Mouse (Mus musculus) frontal cortex, postnatal 25 days (tissue): ENCODE measurements around the gene Gnat1.

Experiments
- DNase-seq, 2 experiments: peaks; one replicate each; pipeline ENCODE4 v3.0.0; 2022; ENCODE audit warnings: low spot score in 2 of 2

The Gnat1 gene

GRCm38 (mm10) chr9:107645577-107645976 is 33.9 kb downstream of the Gnat1 start:
- peak; percentile 57 to 65 for DNase-seq

GRCm38 (mm10) chr9:107645153-107645510 is 34.4 kb downstream of the Gnat1 start:
- no peak for DNase-seq

DNA sequence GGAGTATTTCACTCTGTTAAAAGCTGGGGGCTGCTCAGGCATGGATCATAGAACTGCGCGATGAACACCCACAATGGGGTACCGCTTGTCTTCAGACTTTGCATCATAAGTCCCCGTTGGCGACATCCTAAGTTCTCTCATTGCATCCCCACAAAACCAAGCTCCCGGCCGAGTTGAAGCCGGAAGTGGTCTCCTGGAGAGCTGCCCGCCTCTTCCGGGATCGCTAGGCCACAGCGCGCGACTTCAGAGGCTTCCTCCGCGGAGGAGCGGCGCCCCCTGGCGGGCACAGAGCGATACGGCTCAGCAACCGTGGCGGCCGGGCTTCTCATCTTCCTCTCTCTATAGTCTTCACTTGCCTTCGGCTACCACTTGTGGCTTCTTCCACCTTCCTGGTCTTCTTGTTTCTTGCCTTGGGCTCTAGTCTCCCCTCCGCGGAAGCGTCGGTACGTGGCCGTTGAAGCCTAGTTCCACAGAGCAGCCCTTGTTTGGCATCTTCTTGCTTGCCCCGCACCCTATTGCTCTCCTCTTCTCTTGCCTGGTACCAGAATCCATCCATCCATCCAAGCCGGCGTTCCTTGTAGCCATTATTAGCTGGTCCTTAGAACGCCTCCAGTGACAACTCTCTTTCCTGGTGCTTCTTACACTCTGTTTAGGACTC is 34.9 kb downstream of the Gnat1 start:
- DNase-seq = peak; percentile 85 to 88

GRCm38 (mm10) chr9:107643544-107644214 is 35.8 kb downstream of the Gnat1 start:
- DNase-seq = no peak

DNA sequence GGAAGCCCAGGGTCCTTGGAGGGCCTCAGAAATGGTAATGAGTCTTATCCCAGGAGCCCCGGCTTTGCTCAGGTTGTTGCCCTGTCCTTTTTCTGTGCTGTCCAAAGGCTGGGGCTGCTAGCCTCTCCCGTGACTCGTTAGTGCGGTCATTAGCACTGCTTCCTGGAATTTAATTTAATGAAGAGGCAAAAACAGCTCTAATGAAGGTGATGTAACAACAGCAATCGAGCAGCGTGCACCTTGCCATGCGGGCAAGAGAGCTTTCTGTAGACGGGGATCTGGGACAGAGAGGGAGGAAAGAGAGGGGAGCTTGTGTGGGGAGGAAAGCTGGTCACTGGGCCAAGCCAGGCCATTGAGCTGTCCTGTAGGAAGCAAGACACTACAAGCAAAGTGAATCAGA is 37.8 kb downstream of the Gnat1 start:
- DNase-seq = no peak

GRCm38 (mm10) chr9:107640257-107640772 is 39.2 kb downstream of the Gnat1 start:
- DNase-seq = no peak

DNA sequence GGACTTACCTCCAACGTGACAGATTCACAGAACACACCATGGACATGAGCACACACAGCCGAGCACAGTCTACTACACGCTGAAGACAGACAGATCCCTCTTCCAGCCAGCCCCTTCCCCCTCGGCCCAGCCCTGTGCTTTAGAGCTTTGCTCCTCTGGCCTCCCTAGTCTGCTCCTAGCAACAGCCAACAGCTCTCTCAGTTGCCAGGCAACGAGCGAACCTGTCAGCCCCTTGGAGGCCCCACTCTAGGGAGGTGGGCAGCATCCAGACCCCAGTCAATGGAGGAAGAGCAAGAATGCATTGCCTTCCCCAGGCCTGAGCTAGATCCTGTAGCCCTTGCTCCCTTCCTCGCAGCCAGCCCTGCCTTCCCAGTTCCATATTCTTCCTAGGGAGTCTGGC is 42.4 kb downstream of the Gnat1 start:
- DNase-seq = no peak

DNA sequence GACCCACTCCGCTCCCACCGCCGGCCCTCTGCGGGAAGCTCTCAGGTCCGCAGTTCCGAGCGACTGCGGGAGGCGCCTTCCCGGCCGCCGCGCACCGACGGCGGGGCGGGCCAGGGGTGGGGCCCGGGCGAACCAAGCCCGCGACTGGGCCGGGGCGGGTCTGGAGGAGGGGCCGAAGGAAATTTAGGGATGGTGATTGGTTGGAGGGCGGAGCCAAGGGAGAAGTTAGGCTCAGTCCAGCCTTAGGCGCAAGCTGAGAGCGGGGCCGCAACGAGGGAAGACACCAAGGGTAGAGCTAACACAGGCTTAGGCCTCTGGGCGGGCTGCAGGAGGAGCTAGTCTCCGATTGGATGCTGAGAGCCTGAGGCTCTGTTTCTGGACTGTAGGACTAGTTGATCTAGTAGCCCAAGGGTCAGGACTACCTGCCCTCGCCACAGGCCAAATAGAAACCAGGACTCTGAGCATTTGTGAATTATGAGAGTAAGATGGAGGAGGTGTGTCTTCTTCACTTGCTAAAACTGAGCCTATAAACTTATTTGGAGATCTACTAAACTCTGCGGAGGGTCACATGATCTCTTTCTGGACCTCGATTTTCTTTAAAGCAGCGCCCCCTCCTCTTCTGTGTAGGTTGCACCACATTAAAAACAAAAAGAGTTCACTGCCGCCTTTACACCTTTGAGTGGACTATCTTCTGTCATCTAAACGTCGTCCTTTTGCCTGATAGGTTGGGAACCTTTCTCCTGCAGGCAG is 44.1 kb downstream of the Gnat1 start, which contains the start of gene Gnai2:
Gene Gnai2, minus strand, starts transcription at position 89 of the 750 bp plus-strand sequence.
- peak; percentile 72 to 87 for DNase-seq

- no peak for DNase-seq
These were observed 44.9 kb downstream of the Gnat1 start for GRCm38 (mm10) chr9:107634406-107635278.

- DNase-seq = peak in 1 of 2 experiments; percentile 39
These were observed 45.7 kb downstream of the Gnat1 start for GRCm38 (mm10) chr9:107633661-107634405.

DNA sequence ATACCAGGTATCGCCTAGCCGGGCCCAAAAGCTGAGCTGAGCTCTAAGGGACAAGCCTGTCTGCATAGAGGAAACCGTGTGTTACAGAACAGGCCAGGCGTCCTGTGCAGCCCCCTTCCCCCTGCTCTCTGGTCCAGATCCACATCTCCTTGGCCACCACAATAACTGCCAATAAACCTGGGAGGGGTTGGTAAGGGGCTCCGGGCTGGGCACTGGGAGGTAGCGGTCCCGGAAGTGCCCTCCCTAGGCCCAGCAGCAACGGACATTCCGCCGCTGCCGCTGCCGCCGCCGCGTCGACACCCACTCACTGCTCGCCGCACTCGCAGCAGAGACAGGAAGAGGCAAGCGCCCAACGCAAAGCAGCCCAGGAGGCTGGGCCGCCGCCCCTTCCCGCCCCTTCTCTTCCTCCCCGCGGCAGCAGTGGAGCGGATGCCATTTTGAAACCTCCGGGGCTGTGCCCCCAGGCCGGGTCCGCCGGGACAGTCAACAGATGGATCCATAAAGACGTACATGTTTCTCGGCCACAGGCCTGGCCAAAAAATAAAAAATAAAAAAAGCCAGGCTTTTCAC is 46.3 kb downstream of the Gnat1 start:
- peak; percentile 58 to 67 for DNase-seq

- DNase-seq = no peak
These were observed 47.0 kb downstream of the Gnat1 start for GRCm38 (mm10) chr9:107632478-107632877.

GRCm38 (mm10) chr9:107631861-107632260 is 47.7 kb downstream of the Gnat1 start:
- no peak for DNase-seq

DNA sequence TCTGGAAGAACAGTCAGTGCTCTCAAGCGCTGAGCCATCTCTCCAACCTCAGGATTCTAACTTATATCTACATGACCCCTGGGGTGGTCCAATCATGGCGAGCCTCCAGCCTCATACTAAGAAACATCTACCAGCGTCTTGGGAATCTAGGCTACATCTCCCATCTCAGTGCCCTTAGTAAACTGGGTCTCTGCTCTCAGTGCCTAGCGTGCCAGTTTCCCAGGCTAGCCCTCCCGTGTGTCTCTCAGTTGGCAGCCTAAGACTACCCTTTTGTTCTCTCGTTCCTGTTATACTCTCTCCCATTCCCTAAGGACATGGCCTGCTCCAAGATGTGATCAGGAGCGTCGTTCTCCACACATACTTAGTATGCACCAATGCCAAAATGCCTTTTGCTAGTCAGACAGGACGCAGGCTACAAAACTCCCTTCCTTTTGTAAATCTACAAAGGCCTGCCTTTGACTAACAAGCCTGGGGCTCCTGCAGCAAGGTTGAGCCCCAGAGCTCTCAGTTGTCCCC is 48.1 kb downstream of the Gnat1 start:
- no peak for DNase-seq

- no peak for DNase-seq
These were observed 48.9 kb downstream of the Gnat1 start for GRCm38 (mm10) chr9:107630576-107630975.

DNA sequence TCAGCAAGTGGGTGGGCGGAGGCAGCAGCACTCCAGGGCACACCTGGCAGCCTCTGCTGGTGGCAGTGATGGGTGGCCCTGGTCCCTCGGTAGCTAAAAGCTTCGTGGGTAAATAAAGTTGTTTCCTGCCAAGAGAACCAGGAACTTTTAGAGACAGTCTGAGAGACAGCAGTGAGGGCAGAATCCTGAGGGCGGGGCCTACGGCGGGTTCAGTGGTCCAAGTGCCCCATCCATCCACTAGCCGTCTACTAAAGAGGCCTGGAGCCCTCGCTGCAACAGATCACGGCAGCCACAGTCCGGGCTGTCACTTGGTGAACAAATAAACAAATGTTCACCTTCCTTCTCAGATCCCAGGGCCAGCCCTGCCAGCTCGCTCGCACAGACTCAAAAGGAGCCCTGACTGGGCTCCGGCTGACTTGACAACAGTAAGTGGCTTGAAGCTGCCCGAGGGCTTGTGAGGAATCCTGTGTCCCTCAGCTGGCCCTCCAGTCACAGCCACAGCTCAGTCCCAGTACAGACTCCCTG is 49.5 kb downstream of the Gnat1 start:
- no peak for DNase-seq

DNA sequence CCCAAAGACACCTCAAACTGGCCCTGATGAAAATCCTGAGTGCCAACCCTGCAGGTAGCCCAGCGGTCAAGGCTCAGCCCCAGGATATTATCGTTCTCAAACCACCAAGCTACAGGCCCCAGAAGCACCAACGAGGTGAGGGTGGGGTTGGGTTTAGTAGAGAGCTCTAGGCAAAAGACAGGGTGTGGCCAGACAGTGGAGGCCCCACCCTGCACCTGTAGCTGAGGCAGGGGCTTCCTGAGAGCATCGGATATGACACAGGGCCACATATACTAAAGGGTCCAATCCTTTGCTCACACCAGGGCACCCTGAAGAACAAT is 50.1 kb downstream of the Gnat1 start:
- DNase-seq = no peak

GRCm38 (mm10) chr9:107628721-107629410 is 50.6 kb downstream of the Gnat1 start:
- DNase-seq = no peak
